In genomic region chr4:34980461-34981039, GRCm38 (mm10) we compare ENCODE assay signal across 15 mouse cellular contexts.
A peak's percentile ranks its signal among the peaks of the same experiment; 100 is the strongest.
DNase-seq lines count a peak whose midpoint lies in the region; ATAC-seq and TF ChIP-seq lines count a peak whose summit lies in the region.
"Had no signal": no experiment of that assay in that cellular context is flagged by ENCODE, and none has a peak within 500 bp of the region (broad histone marks: within the 10 kb centered on the region; RNA-seq: fewer than 3 reads in every experiment).

No protein-coding gene starts in this region.

- no peaks in the 10 kb centered on the region for H3K9me3 ChIP-seq in hindbrain, embryonic 12.5 days (replicated peaks)
- H3K9me3 ChIP-seq in midbrain, postnatal 0 days (ENCODE audit: low read length): no peaks in the 10 kb centered on the region
- H3K9me3 ChIP-seq: heart, embryonic 15.5 days; stomach, embryonic 15.5 days had no signal

- no peak overlapping the region for H3K4me2 ChIP-seq in hindbrain, embryonic 12.5 days (replicated peaks)
- H3K4me2 ChIP-seq in midbrain, postnatal 0 days (ENCODE audit: low read depth, low read length, poor library complexity, severe bottlenecking): no peak overlapping the region
- H3K4me2 ChIP-seq: heart, embryonic 15.5 days; stomach, embryonic 15.5 days had no signal

- H3K4me1 ChIP-seq in hindbrain, embryonic 12.5 days: peaks cover 14% of the 10 kb centered on the region
- H3K4me1 ChIP-seq in midbrain, postnatal 0 days (ENCODE audit: insufficient read depth, low read length): no peaks in the 10 kb centered on the region; the same call in 1 of the 2 replicates

- no peak for TF ChIP-seq CTCF in midbrain, postnatal 0 days (IDR thresholded peaks at IDR 0.05)

- DNase-seq in embryo, embryonic 10 days (ENCODE audit: low spot score): peak; percentile 17
- no peak for DNase-seq in embryo, embryonic 10.5 days (ENCODE audit: low spot score)
- peak; percentile 45 for DNase-seq in left cerebral cortex, postnatal 4 days
- no peak for DNase-seq in left cerebral cortex, postnatal 25 days (ENCODE audit: low spot score in 2 of 2)
- peak; percentile 70 for DNase-seq in midbrain, postnatal 0 days (ENCODE audit: low spot score)
- no peak for DNase-seq in kidney, postnatal 4 days
- DNase-seq: cerebellum, postnatal 36 days; gastrocnemius, postnatal 10 days; kidney, postnatal 25 days; lung, adult 18-20 months had no signal

- H3K9ac ChIP-seq in hindbrain, embryonic 12.5 days: no peak overlapping the region
- no peak overlapping the region for H3K9ac ChIP-seq in midbrain, postnatal 0 days (replicated peaks; ENCODE audit: low read length, poor library complexity, severe bottlenecking)
- H3K9ac ChIP-seq: heart, embryonic 15.5 days; stomach, embryonic 15.5 days had no signal

- no peaks in the 10 kb centered on the region for H3K27me3 ChIP-seq in hindbrain, embryonic 12.5 days
- no peaks in the 10 kb centered on the region for H3K27me3 ChIP-seq in midbrain, postnatal 0 days (ENCODE audit: insufficient read depth, low read length)
- H3K27me3 ChIP-seq: heart, embryonic 15.5 days; Patski; stomach, embryonic 15.5 days had no signal

- H3K4me3 ChIP-seq in hindbrain, embryonic 12.5 days: no peak overlapping the region
- H3K4me3 ChIP-seq in midbrain, postnatal 0 days (ENCODE audit: low read depth, low read length): no peak overlapping the region
- H3K4me3 ChIP-seq: erythroblast, embryonic 14.5 days; heart, embryonic 15.5 days; stomach, embryonic 15.5 days had no signal

- H3K27ac ChIP-seq in hindbrain, embryonic 12.5 days: no peak overlapping the region
- H3K27ac ChIP-seq in midbrain, postnatal 0 days (ENCODE audit: low read depth, low read length): no peak overlapping the region
- H3K27ac ChIP-seq: heart, embryonic 15.5 days; stomach, embryonic 15.5 days had no signal

- ATAC-seq in hindbrain, embryonic 12.5 days (ENCODE audit: low FRiP score): peak; percentile 29; the same call in 1 of the 2 replicates
- 0 out of 2 replicates have a peak, but pooled peaks have one; percentile 20 for ATAC-seq in midbrain, postnatal 0 days (ENCODE audit: low FRiP score)
- ATAC-seq: Patski had no signal

- 44% methylated on average over 8 of the region's 8 CpGs for WGBS in hindbrain, embryonic 12.5 days
- WGBS in midbrain, postnatal 0 days: 52% methylated on average over 8 of the region's 8 CpGs

- intact Hi-C loops in left cerebral cortex, postnatal 4 days (cut with DNase I): no loop called here
- intact Hi-C loops in left cerebral cortex, postnatal 25 days (cut with DNase I): no loop called here

- no peaks in the 10 kb centered on the region for H3K36me3 ChIP-seq in hindbrain, embryonic 12.5 days
- no peaks in the 10 kb centered on the region for H3K36me3 ChIP-seq in midbrain, postnatal 0 days (ENCODE audit: insufficient read depth, low read length)
- H3K36me3 ChIP-seq: heart, embryonic 15.5 days; stomach, embryonic 15.5 days had no signal

Comparison
In these comparisons a context has a peak if more than half of its experiments do, and no peak if none do; other contexts are left out.
1. DNase-seq: peak in embryo, embryonic 10 days (single experiment), left cerebral cortex, postnatal 4 days (single experiment) and midbrain, postnatal 0 days (single experiment); none in embryo, embryonic 10.5 days (single experiment), left cerebral cortex, postnatal 25 days (0 of 2) and kidney, postnatal 4 days (0 of 2).